Mouse (Mus musculus) hindbrain, embryonic 12.5 days (tissue): ENCODE measurements at regions not wholly inside any gene's neighbourhood (a gene's known extent, or its start where the extent isn't known, plus 50 kb on each side); places are given as distances from the start of the nearest gene placed in this dataset.
A peak's percentile ranks its signal among the peaks of the same experiment; 100 is the strongest.

Experiments used
- ATAC-seq: fragments of 200-750 bp; cut with Nextera tagmentation; 2 replicates; pipeline ENCODE4 v1.8.0; 2017; ENCODE audit warnings: moderate TSS enrichment; ENCODE audit not compliant: low FRiP score
- H3K27ac ChIP-seq: fragments of 300-500 bp; sonication (generic); 2 replicates; pipeline ENCODE4 v1.5.1; 2016; ENCODE audit warnings: mild to moderate bottlenecking
- H3K27me3 ChIP-seq: fragments of 300-500 bp; sonication (generic); 2 replicates; pipeline ENCODE4 v1.6.1; 2016; ENCODE audit warnings: mild to moderate bottlenecking
- H3K36me3 ChIP-seq: fragments of 300-500 bp; sonication (generic); 2 replicates; pipeline ENCODE4 v1.6.1; 2016; ENCODE audit warnings: mild to moderate bottlenecking
- H3K4me1 ChIP-seq: fragments of 300-500 bp; sonication (generic); 2 replicates; pipeline ENCODE4 v1.6.1; 2016
- H3K4me2 ChIP-seq: fragments of 300-500 bp; sonication (generic); replicated peaks from 2 replicates; pipeline ENCODE4 v1.6.1; 2016; ENCODE audit warnings: mild to moderate bottlenecking
- H3K4me3 ChIP-seq: fragments of 300-500 bp; sonication (generic); 2 replicates; pipeline ENCODE4 v1.5.1; 2016; ENCODE audit warnings: mild to moderate bottlenecking
- H3K9ac ChIP-seq: fragments of 300-500 bp; sonication (generic); 2 replicates; pipeline ENCODE4 v1.6.1; 2016; ENCODE audit warnings: mild to moderate bottlenecking, moderate library complexity
- H3K9me3 ChIP-seq: fragments of 300-500 bp; sonication (generic); replicated peaks from 2 replicates; pipeline ENCODE4 v1.6.1; 2016; ENCODE audit warnings: mild to moderate bottlenecking
- WGBS: fragments of 180-500 bp; shearing (Covaris S2); methylation state at CpG from one replicate; pipeline ENCODE4 v1.1.7; 2016; 5-methylcytosine and 5-hydroxymethylcytosine counted together

- ATAC-seq, result peak; percentile 50; the same call in 1 of the 2 replicates
Observed at GRCm38 (mm10) chr8:26689479-26690177, 287.5 kb upstream of the Zfp703 start.

GRCm38 (mm10) chr8:26690178-26690735, 286.9 kb upstream of the Zfp703 start:
- no peaks in the 10 kb centered on the region for H3K36me3 ChIP-seq
- peak; percentile 46; the same call in 1 of the 2 replicates for ATAC-seq
- no peaks in the 10 kb centered on the region for H3K27me3 ChIP-seq
- H3K4me1 ChIP-seq, result peaks cover 18% of the 10 kb centered on the region
- 67% methylated on average over 6 of the region's 6 CpGs for WGBS
- H3K9ac ChIP-seq, result no peak overlapping the region
- peak overlapping the region; percentile 60; the same call in 1 of the 2 replicates for H3K27ac ChIP-seq
- no peak overlapping the region for H3K4me2 ChIP-seq
- H3K9me3 ChIP-seq, result no peaks in the 10 kb centered on the region
- H3K4me3 ChIP-seq, result no peak overlapping the region

More at GRCm38 (mm10) chr8:26689479-26690177, 287.5 kb upstream of the Zfp703 start:
- no peak overlapping the region for H3K4me3 ChIP-seq
- H3K27ac ChIP-seq, result no peak overlapping the region
- H3K4me2 ChIP-seq, result no peak overlapping the region
- no peaks in the 10 kb centered on the region for H3K27me3 ChIP-seq
- 40% methylated on average over 10 of the region's 10 CpGs for WGBS
- no peak overlapping the region for H3K9ac ChIP-seq
- no peaks in the 10 kb centered on the region for H3K36me3 ChIP-seq
- H3K9me3 ChIP-seq, result no peaks in the 10 kb centered on the region
- peaks cover 18% of the 10 kb centered on the region for H3K4me1 ChIP-seq

- Histone ChIP-seq H3K4me2 (no peak overlapping the region), H3K4me3 (no peak overlapping the region), H3K36me3 (no peaks in the 10 kb centered on the region), H3K9ac (no peak overlapping the region), H3K4me1 (0 out of 2 replicates have a peak, but pooled peaks cover 3% of the 10 kb centered on the region), H3K27ac (no peak overlapping the region), H3K9me3 (no peaks in the 10 kb centered on the region), H3K27me3 (peaks cover 12% of the 10 kb centered on the region; the same call in 1 of the 2 replicates)
- ATAC-seq, result no peak
- 81% methylated on average over 1 of the region's 4 CpGs for WGBS
Observed at GRCm38 (mm10) chr8:26697579-26698084, 279.5 kb upstream of the Zfp703 start.

- H3K36me3 ChIP-seq, result no peaks in the 10 kb centered on the region
- H3K4me1 ChIP-seq, result 0 out of 2 replicates have a peak, but pooled peaks cover 3% of the 10 kb centered on the region
- H3K9me3 ChIP-seq, result no peaks in the 10 kb centered on the region
- no peak overlapping the region for H3K9ac ChIP-seq
- H3K27me3 ChIP-seq, result peaks cover 12% of the 10 kb centered on the region; the same call in 1 of the 2 replicates
- 66% methylated on average over 7 of the region's 7 CpGs for WGBS
- H3K4me2 ChIP-seq, result no peak overlapping the region
- ATAC-seq, result no peak
- no peak overlapping the region for H3K4me3 ChIP-seq
- H3K27ac ChIP-seq, result no peak overlapping the region
Observed at GRCm38 (mm10) chr8:26698580-26698979, 278.5 kb upstream of the Zfp703 start.

- 60% methylated on average over 9 of the region's 9 CpGs for WGBS
- Histone ChIP-seq H3K27me3 (peaks cover 6% of the 10 kb centered on the region; the same call in 1 of the 2 replicates), H3K9me3 (no peaks in the 10 kb centered on the region), H3K9ac (no peak overlapping the region), H3K36me3 (no peaks in the 10 kb centered on the region), H3K4me2 (no peak overlapping the region), H3K4me3 (no peak overlapping the region), H3K4me1 (0 out of 2 replicates have a peak, but pooled peaks cover 4% of the 10 kb centered on the region), H3K27ac (no peak overlapping the region)
- peak; percentile 73 for ATAC-seq
Observed at GRCm38 (mm10) chr8:26706048-26706767, 270.9 kb upstream of the Zfp703 start.

GRCm38 (mm10) chr8:26706768-26707156, 270.4 kb upstream of the Zfp703 start:
- 91% methylated on average over 7 of the region's 7 CpGs for WGBS
- H3K9me3 ChIP-seq, result no peaks in the 10 kb centered on the region
- peak; percentile 19; the same call in 1 of the 2 replicates for ATAC-seq
- no peaks in the 10 kb centered on the region for H3K36me3 ChIP-seq
- H3K9ac ChIP-seq, result no peak overlapping the region
- H3K27ac ChIP-seq, result no peak overlapping the region
- no peak overlapping the region for H3K4me2 ChIP-seq
- peaks cover 6% of the 10 kb centered on the region; the same call in 1 of the 2 replicates for H3K27me3 ChIP-seq
- H3K4me1 ChIP-seq, result 0 out of 2 replicates have a peak, but pooled peaks cover 3% of the 10 kb centered on the region
- no peak overlapping the region for H3K4me3 ChIP-seq

GRCm38 (mm10) chr8:26713836-26714235, 263.3 kb upstream of the Zfp703 start:
- ATAC-seq, result no peak
- H3K9ac ChIP-seq, result no peak overlapping the region
- H3K9me3 ChIP-seq, result no peaks in the 10 kb centered on the region; the same call in 1 of the 2 replicates
- 0 out of 2 replicates have a peak, but pooled peaks cover 3% of the 10 kb centered on the region for H3K4me1 ChIP-seq
- H3K36me3 ChIP-seq, result no peaks in the 10 kb centered on the region
- no peaks in the 10 kb centered on the region for H3K27me3 ChIP-seq
- no peak overlapping the region for H3K4me2 ChIP-seq
- no peak overlapping the region for H3K27ac ChIP-seq
- no peak overlapping the region for H3K4me3 ChIP-seq
- 82% methylated on average over 8 of the region's 8 CpGs for WGBS

GRCm38 (mm10) chr8:26714714-26715113, 262.4 kb upstream of the Zfp703 start:
- ATAC-seq, result no peak
- no peak overlapping the region for H3K4me2 ChIP-seq
- WGBS, result 88% methylated on average over 3 of the region's 3 CpGs
- no peak overlapping the region for H3K27ac ChIP-seq
- no peaks in the 10 kb centered on the region; the same call in 1 of the 2 replicates for H3K9me3 ChIP-seq
- H3K27me3 ChIP-seq, result no peaks in the 10 kb centered on the region
- no peak overlapping the region for H3K9ac ChIP-seq
- no peaks in the 10 kb centered on the region for H3K36me3 ChIP-seq
- 0 out of 2 replicates have a peak, but pooled peaks cover 3% of the 10 kb centered on the region for H3K4me1 ChIP-seq
- no peak overlapping the region for H3K4me3 ChIP-seq

GRCm38 (mm10) chr8:26718409-26719355, 258.4 kb upstream of the Zfp703 start:
- Histone ChIP-seq H3K4me3 (no peak overlapping the region), H3K4me1 (no peaks in the 10 kb centered on the region), H3K9me3 (no peaks in the 10 kb centered on the region), H3K36me3 (no peaks in the 10 kb centered on the region), H3K27ac (no peak overlapping the region), H3K9ac (no peak overlapping the region), H3K27me3 (no peaks in the 10 kb centered on the region), H3K4me2 (no peak overlapping the region)
- no peak for ATAC-seq
- 56% methylated on average over 11 of the region's 11 CpGs for WGBS

GRCm38 (mm10) chr8:26722766-26723165, 254.4 kb upstream of the Zfp703 start:
- Histone ChIP-seq H3K27me3 (no peaks in the 10 kb centered on the region), H3K9ac (no peak overlapping the region), H3K36me3 (no peaks in the 10 kb centered on the region), H3K27ac (no peak overlapping the region), H3K4me1 (no peaks in the 10 kb centered on the region), H3K4me2 (no peak overlapping the region), H3K4me3 (no peak overlapping the region), H3K9me3 (no peaks in the 10 kb centered on the region)
- no peak for ATAC-seq
- WGBS, result 87% methylated on average over 3 of the region's 3 CpGs

GRCm38 (mm10) chr8:26724628-26725027, 252.5 kb upstream of the Zfp703 start:
- no peak overlapping the region for H3K4me3 ChIP-seq
- no peak for ATAC-seq
- H3K27me3 ChIP-seq, result no peaks in the 10 kb centered on the region
- H3K4me1 ChIP-seq, result no peaks in the 10 kb centered on the region
- 89% methylated on average over 5 of the region's 5 CpGs for WGBS
- H3K9me3 ChIP-seq, result no peaks in the 10 kb centered on the region
- no peak overlapping the region for H3K27ac ChIP-seq
- H3K4me2 ChIP-seq, result no peak overlapping the region
- H3K36me3 ChIP-seq, result no peaks in the 10 kb centered on the region
- H3K9ac ChIP-seq, result no peak overlapping the region
